Mouse (Mus musculus) G1E (cell line): ENCODE results near the gene Nfs1.

ENCODE experiments used
- CTCF ChIP-seq: IDR thresholded peaks from 2 replicates; pipeline ENCODE4 v1.5.1; 2012; ENCODE audit warnings: low read depth, low read length, inconsistent platforms, mixed read lengths
- POLR2AphosphoS5 ChIP-seq: IDR thresholded peaks from 2 replicates; pipeline ENCODE4 v1.6.1; 2012; ENCODE audit warnings: low read depth, low read length, inconsistent platforms; ENCODE audit not compliant: insufficient replicate concordance
- TAL1 ChIP-seq: conservative IDR thresholded peaks from 2 replicates; pipeline ENCODE4 v1.6.1; 2012; ENCODE audit warnings: low read depth, low read length, inconsistent platforms, mixed read lengths

DNA sequence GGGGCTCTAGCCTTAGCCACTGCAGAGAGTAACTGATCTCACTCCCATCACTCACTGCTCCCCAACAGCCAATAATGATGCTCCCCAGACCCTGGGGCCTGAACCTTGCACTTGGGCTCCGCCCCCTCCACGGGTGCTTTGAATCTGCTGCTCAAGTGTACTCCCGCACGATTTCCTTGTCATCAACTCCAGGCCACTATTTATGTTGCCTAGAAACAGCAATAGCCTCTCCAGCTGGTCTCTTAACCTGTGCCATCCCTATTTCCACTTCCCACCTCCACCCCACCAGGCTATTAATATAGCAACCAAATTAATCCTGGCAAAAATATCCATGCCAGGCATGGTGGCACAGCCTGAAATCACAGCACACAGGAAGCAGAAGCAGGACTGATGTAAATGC lies 64.3 kb downstream of the Nfs1 start:
- TF ChIP-seq CTCF (no peak), TAL1 (no peak), POLR2AphosphoS5 (no peak)
